Mouse (Mus musculus): ENCODE data around the gene Gpr152.

Gene Gpr152

GRCm38 (mm10) chr19:4150567-4151487, 11.2 kb downstream of the Gpr152 start:
- no peak for DNase-seq (ENCODE audit: low spot score in 2 of 2)

- DNase-seq (ENCODE audit: low spot score in 2 of 2): no peak
Observed at GRCm38 (mm10) chr19:4151488-4151860, 11.9 kb downstream of the Gpr152 start.

GRCm38 (mm10) chr19:4151898-4152297, 12.3 kb downstream of the Gpr152 start:
- DNase-seq (ENCODE audit: low spot score in 2 of 2): no peak

GRCm38 (mm10) chr19:4152445-4153231, 13.1 kb downstream of the Gpr152 start:
- no peak for DNase-seq (ENCODE audit: low spot score in 2 of 2)

DNA sequence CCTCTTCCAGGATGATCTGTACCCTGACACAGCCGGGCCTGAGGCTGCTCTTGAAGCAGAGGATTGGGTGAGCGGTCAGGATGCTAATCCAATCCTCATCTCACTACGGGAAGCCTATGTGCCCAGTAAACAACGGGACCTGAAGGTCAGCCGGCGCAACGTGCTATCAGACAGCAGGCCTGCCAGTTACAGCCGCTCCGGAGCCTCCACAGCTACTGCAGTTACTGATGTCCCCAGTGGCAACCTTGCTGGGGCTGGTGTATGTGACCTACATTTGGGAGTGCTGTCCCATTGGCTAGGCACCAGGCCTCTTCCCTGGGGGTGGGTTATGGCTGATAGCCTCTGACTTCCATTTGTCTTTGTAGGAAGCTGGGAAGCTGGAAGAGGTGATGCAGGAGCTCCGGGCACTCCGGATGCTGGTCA, 13.7 kb downstream of the Gpr152 start, which contains the start of gene Ptprcap:
Ptprcap (plus strand) TSS at position 373 of the 423 bp plus-strand sequence.
- no peak for DNase-seq (ENCODE audit: low spot score in 2 of 2)

- no peak for DNase-seq (ENCODE audit: low spot score in 2 of 2)
Observed at GRCm38 (mm10) chr19:4154437-4155222, 15.0 kb downstream of the Gpr152 start.

GRCm38 (mm10) chr19:4155223-4156072, 15.9 kb downstream of the Gpr152 start:
- no peak for DNase-seq (ENCODE audit: low spot score in 2 of 2)

GRCm38 (mm10) chr19:4156073-4156579, 16.5 kb downstream of the Gpr152 start:
- no peak for DNase-seq (ENCODE audit: low spot score in 2 of 2)

- DNase-seq (ENCODE audit: low spot score in 2 of 2): no peak
Observed at GRCm38 (mm10) chr19:4156771-4157170, 17.2 kb downstream of the Gpr152 start.

- no peak for DNase-seq (ENCODE audit: low spot score in 2 of 2)
Observed at GRCm38 (mm10) chr19:4159049-4159448, 19.5 kb downstream of the Gpr152 start.

- DNase-seq (ENCODE audit: low spot score in 2 of 2): peak; percentile 99
Observed at GRCm38 (mm10) chr19:4162646-4163542, 23.3 kb downstream of the Gpr152 start, which contains the start of gene Rps6kb2. Gene Rps6kb2 (minus strand): TSS chr19:4163354.

DNA sequence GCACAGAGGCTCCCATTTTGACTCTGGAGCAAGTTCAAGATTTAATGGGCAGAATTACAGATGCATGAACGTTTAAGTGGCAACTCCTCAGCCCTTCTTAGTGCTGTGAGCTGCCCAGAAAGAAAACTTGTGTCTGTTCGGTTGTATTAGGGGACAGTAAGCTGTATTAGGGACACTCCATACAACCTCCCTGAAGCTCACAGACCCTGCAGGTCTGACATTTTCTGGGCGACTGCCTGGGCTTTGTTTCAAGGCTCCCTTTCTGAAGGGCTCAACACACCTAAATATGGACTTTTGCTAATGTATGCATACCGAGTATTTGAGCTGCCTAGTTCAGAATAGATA, 23.9 kb downstream of the Gpr152 start:
- no peak for DNase-seq (ENCODE audit: low spot score in 2 of 2)

- DNase-seq (ENCODE audit: low spot score in 2 of 2): no peak
Observed at GRCm38 (mm10) chr19:4164100-4164499, 24.5 kb downstream of the Gpr152 start.

DNA sequence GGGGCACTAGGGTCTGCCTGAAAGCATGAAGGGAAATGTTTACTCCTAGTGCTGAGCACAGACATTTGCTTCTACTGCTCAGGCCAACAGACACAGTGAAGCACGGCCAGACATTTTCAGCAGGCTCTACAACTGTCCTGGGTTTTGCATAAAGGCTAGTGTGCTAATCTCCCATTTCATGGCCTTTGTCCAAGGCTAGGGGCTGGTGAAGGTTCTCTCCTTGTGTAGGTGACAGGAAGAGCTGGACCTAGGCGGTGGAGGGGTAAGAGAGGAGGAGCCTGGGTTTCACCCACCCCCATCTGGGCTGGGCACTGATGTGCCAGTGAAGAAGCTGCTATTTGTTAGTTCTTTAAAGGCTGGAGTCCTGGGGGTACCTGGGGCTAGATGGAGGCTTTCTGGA, 25.1 kb downstream of the Gpr152 start:
- DNase-seq (ENCODE audit: low spot score in 2 of 2): no peak

DNA sequence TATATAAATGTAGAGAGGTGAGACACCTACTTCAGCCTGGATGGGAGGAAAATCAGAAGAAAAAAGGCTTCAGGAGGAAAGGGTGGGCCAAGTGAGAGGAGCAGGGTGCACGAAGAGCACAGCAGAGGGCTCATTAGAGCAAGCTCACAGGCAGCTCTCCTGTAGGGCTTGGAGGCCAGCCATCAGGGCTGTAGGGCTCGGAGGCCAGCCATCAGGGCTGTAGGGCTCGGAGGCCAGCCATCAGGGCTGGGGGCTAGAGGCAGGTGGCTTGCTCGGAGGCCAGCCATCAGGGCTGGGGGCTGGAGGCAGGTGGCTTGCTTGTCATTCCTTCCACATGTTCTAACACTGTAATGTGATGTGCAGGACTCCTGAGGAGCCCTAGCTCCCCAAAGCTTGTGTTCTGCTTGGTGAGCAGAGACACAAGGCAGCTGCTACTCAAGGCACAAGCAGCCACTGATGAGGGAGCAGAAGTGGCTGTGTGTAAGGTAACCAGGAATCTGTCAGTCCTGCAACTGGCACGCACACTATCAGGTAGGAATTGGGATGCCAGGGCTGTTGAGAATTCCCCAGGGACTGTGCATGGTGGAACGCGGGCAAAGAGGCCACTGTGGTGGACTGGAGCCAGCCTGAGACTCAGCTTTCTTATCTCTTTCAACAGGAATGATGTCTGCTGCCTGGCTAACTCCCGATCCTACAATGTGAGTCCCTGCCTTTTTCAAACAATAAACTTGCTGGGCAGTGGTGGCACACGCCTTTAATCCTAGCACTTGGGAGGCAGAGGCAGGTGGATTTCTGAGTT, 27.3 kb downstream of the Gpr152 start:
- no peak for DNase-seq (ENCODE audit: low spot score in 2 of 2)

- peak; percentile 99 to 100 for DNase-seq (ENCODE audit: low spot score in 2 of 2)
Observed at GRCm38 (mm10) chr19:4169378-4169784, 29.8 kb downstream of the Gpr152 start.

DNA sequence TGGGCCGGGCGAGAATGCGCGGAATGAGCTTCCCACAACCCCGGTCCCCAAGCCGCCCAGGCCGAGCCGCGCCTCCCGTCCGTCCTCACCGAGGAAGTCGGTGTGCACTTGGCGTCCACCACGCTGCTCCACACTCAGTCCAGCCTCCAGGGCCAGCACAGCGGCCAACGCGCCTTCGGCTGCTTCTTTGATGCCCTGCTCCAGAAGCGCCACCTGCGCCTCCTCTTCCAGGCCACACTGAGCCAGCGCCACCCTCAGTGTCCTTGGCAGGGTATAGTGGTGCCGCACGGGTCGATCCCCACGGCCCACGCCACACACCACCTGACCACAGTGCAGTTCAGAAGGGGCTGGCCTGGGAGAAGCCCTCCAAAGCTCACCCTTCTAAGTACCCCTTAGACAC, 30.2 kb downstream of the Gpr152 start:
- peak in 1 of 2 experiments; percentile 58 for DNase-seq (ENCODE audit: low spot score in 2 of 2)

DNA sequence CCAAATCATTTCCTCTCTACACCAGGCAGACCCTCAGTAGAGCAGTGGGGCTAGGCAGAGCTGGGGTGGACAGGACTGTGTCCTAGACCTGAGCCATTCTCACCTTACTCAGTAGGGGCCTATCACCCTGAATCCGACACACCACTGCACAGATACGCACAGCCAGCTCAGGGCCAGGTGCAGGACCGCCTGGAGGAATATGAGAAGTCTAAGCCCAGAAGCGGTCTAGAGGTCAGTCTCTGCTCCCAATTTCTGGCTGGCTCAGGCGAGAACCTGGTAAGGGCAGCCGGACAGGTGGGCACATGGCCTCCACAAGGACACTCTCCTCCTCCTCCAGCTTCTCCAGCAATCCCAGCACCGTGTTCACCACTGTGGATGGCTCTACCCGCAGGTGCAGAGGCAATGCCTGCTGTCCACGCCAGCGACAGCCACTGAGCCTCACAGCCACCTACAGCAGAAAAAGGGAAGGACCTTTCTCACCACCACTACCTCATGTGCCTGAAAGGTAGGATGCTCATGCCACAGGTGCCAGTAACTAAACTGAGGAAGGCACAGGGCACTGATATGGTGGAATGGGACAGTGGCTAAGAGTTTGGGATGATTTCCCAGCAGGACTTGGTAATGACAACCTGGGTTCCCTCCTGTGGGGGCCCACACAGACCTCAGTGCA, 31.3 kb downstream of the Gpr152 start:
- DNase-seq (ENCODE audit: low spot score in 2 of 2): no peak
